8 mouse cellular contexts compared by ENCODE assay signal in genomic region chr8:93591608-93592301, GRCm38 (mm10). TPM values are rescaled to one million over a fixed set of nuclear protein-coding genes. Genes with fewer than 3 reads are reported as not detected.
DNase-seq lines count a peak whose midpoint lies in the region; ATAC-seq lines count a peak whose summit lies in the region.

No protein-coding gene starts in this region.

- H3K4me3 ChIP-seq in liver, embryonic 12.5 days = no peak overlapping the region
- H3K4me3 ChIP-seq in intestine, embryonic 16.5 days (ENCODE audit: low read length) = no peak overlapping the region

- H3K4me1 ChIP-seq in liver, embryonic 12.5 days = no peaks in the 10 kb centered on the region
- H3K4me1 ChIP-seq in intestine, embryonic 16.5 days (ENCODE audit: control insufficient read depth, insufficient read depth, low read length) = no peaks in the 10 kb centered on the region

- H3K27me3 ChIP-seq in liver, embryonic 12.5 days (replicated peaks) = no peaks in the 10 kb centered on the region
- H3K27me3 ChIP-seq in intestine, embryonic 16.5 days (replicated peaks; ENCODE audit: control insufficient read depth, insufficient read depth, low read length) = no peaks in the 10 kb centered on the region

- peak; percentile 69 for DNase-seq in liver
- DNase-seq in embryo, embryonic 10 days (ENCODE audit: low spot score) = peak; percentile 93
- peak; percentile 68 to 83 for DNase-seq in gastrocnemius, postnatal 4 days (ENCODE audit: low spot score in 2 of 2)
- DNase-seq in left cerebral cortex, postnatal 4 days = peak; percentile 92
- peak; percentile 87 for DNase-seq in neural tube, embryonic 10.5 days (ENCODE audit: extremely low spot score, low spot score)
- peak; percentile 80 for DNase-seq in testis, postnatal 14 days (ENCODE audit: low spot score)

- ATAC-seq in liver, embryonic 12.5 days = no peak
- ATAC-seq in intestine, embryonic 16.5 days = 0 out of 2 replicates have a peak, but pooled peaks have one; percentile 69

- H3K9me3 ChIP-seq in liver, embryonic 12.5 days (replicated peaks) = no peaks in the 10 kb centered on the region
- H3K9me3 ChIP-seq in intestine, embryonic 16.5 days (ENCODE audit: control insufficient read depth, low read length) = no peaks in the 10 kb centered on the region

- H3K36me3 ChIP-seq in liver, embryonic 12.5 days = no peaks in the 10 kb centered on the region
- no peaks in the 10 kb centered on the region for H3K36me3 ChIP-seq in intestine, embryonic 16.5 days (ENCODE audit: control insufficient read depth, insufficient read depth, low read length)

- H3K27ac ChIP-seq in liver, embryonic 12.5 days = no peak overlapping the region
- no peak overlapping the region for H3K27ac ChIP-seq in intestine, embryonic 16.5 days (ENCODE audit: low read length)

- H3K4me2 ChIP-seq in liver, embryonic 12.5 days = no peak overlapping the region
- H3K4me2 ChIP-seq in intestine, embryonic 16.5 days (ENCODE audit: low read depth, low read length) = no peak overlapping the region

- intact Hi-C loops in left cerebral cortex, postnatal 4 days (cut with DNase I) = loop anchor here (5.0 kb wide), 1 partner anchor 221 kb away; no protein-coding TSS in a partner anchor

- H3K9ac ChIP-seq in liver, embryonic 12.5 days = no peak overlapping the region
- H3K9ac ChIP-seq in intestine, embryonic 16.5 days (ENCODE audit: low read depth, low read length) = no peak overlapping the region

- WGBS in liver, embryonic 12.5 days (ENCODE audit: insufficient replicate concordance) = 34% methylated on average over 9 of the region's 9 CpGs
- WGBS in intestine, embryonic 16.5 days = 33% methylated on average over 9 of the region's 9 CpGs

RNA-seq across cellular contexts. Expression of gene Ces5a, which starts 56.1 kb away (rescaled TPM):
- not detected in 2 replicates for polyA plus RNA-seq in liver, embryonic 12.5 days (2016; fragmentation: Nextera tagmentation; extraction: Ambion mirVana)
- 1 to 10 TPM in 1 of 2 experiments, under 1 TPM in 1; 0.74 to 1.2 TPM for total RNA-seq in gastrocnemius, postnatal 4 days (2021)
- polyA plus RNA-seq in intestine, embryonic 16.5 days (2015; fragmentation: Nextera tagmentation; extraction: Ambion mirVana) = not detected in 2 replicates
- total RNA-seq in left cerebral cortex, postnatal 4 days (2021) = 1 to 10 TPM; 1.5 to 2.2 TPM
